Mouse (Mus musculus) intestine, embryonic 14.5 days (tissue): ENCODE measurements around the gene Rsph14. TPM values are rescaled to one million over a fixed set of nuclear protein-coding genes. Genes with fewer than 3 reads are reported as not detected.

Experiments used
- ATAC-seq: fragments of 200-750 bp; cut with Nextera tagmentation; replicated peaks from 2 replicates; pipeline ENCODE4 v1.8.0; 2017; ENCODE audit warnings: low read depth, moderate number of reproducible peaks, moderate TSS enrichment, moderate library complexity; ENCODE audit not compliant: low FRiP score, low TSS enrichment
- DNase-seq: peaks from one replicate; pipeline ENCODE4 v3.0.0-alpha.2; 2018; ENCODE audit warnings: low spot score
- H3K27ac ChIP-seq: fragments of 300-500 bp; sonication (generic); 2 replicates; pipeline ENCODE4 v1.5.1; 2014; ENCODE audit warnings: low read depth, mild to moderate bottlenecking, control low read depth
- H3K27me3 ChIP-seq: fragments of 300-500 bp; sonication (generic); replicated peaks from 2 replicates; pipeline ENCODE4 v1.6.1; 2014; ENCODE audit warnings: low read length, control low read depth; ENCODE audit not compliant: control insufficient read depth, insufficient read depth
- H3K36me3 ChIP-seq: fragments of 300-500 bp; sonication (generic); 2 replicates; pipeline ENCODE4 v1.6.1; 2014; ENCODE audit warnings: low read length, control low read depth; ENCODE audit not compliant: control insufficient read depth, insufficient read depth
- H3K4me1 ChIP-seq: fragments of 300-500 bp; sonication (generic); replicated peaks from 2 replicates; pipeline ENCODE4 v1.6.1; 2014; ENCODE audit warnings: low read length, control low read depth, mixed read lengths; ENCODE audit not compliant: control insufficient read depth, insufficient read depth
- H3K4me2 ChIP-seq: fragments of 300-500 bp; sonication (generic); 2 replicates; pipeline ENCODE4 v1.6.1; 2014; ENCODE audit warnings: low read length
- H3K4me3 ChIP-seq: fragments of 300-500 bp; sonication (generic); 2 replicates; pipeline ENCODE4 v1.5.1; 2014; ENCODE audit warnings: low read depth, low read length, control low read depth, mixed read lengths
- H3K9ac ChIP-seq: fragments of 300-500 bp; sonication (generic); 2 replicates; pipeline ENCODE4 v1.6.1; 2014; ENCODE audit warnings: mild to moderate bottlenecking, low read length
- H3K9me3 ChIP-seq: fragments of 300-500 bp; sonication (generic); 2 replicates; pipeline ENCODE4 v1.6.1; 2016; ENCODE audit warnings: low read length, control low read depth; ENCODE audit not compliant: control insufficient read depth
- WGBS: fragments of 180-500 bp; shearing (Covaris S2); extraction: QIAGEN DNeasy Blood & Tissue Kit; methylation state at CpG from one replicate; pipeline ENCODE4 v1.1.7; 2014; 5-methylcytosine and 5-hydroxymethylcytosine counted together
- polyA plus RNA-seq: library from polyadenylated mRNA; unstranded; fragments of >200 nt; fragmentation: Nextera tagmentation; extraction: Ambion mirVana; gene quantifications from 2 replicates; pipeline ENCODE4 v1.2.1, GENCODE M21; 2014

Gene Rsph14
- polyA plus RNA-seq, 1 experiment from 2014 or later: not detected

- ATAC-seq: no peak
- Histone ChIP-seq H3K9me3 (no peaks in the 10 kb centered on the region), H3K4me3 (no peak overlapping the region), H3K27me3 (no peaks in the 10 kb centered on the region), H3K4me1 (peaks cover 40% of the 10 kb centered on the region), H3K4me2 (no peak overlapping the region), H3K27ac (no peak overlapping the region), H3K36me3 (no peaks in the 10 kb centered on the region), H3K9ac (no peak overlapping the region)
- WGBS: 58% methylated on average over 8 of the region's 8 CpGs
- DNase-seq: no peak
Observed at GRCm38 (mm10) chr10:75058336-75058735, 25.9 kb upstream of the Rsph14 start.

GRCm38 (mm10) chr10:75056255-75056654 is 23.9 kb upstream of the Rsph14 start:
- Histone ChIP-seq H3K36me3 (no peaks in the 10 kb centered on the region), H3K27ac (no peak overlapping the region), H3K9ac (no peak overlapping the region), H3K27me3 (no peaks in the 10 kb centered on the region), H3K4me3 (no peak overlapping the region), H3K4me1 (peaks cover 24% of the 10 kb centered on the region; the same call in 1 of the 2 replicates), H3K4me2 (no peak overlapping the region), H3K9me3 (no peaks in the 10 kb centered on the region)
- 20% methylated on average over 4 of the region's 4 CpGs for WGBS
- no peak for ATAC-seq
- no peak for DNase-seq

GRCm38 (mm10) chr10:75055672-75056071 is 23.3 kb upstream of the Rsph14 start:
- Histone ChIP-seq H3K36me3 (no peaks in the 10 kb centered on the region), H3K27me3 (no peaks in the 10 kb centered on the region), H3K27ac (no peak overlapping the region), H3K4me1 (peaks cover 24% of the 10 kb centered on the region; the same call in 1 of the 2 replicates), H3K9me3 (no peaks in the 10 kb centered on the region), H3K4me2 (no peak overlapping the region), H3K4me3 (no peak overlapping the region), H3K9ac (no peak overlapping the region)
- no peak for DNase-seq
- 70% methylated on average over 5 of the region's 5 CpGs for WGBS
- ATAC-seq: no peak

- Histone ChIP-seq H3K27ac (no peak overlapping the region), H3K27me3 (no peaks in the 10 kb centered on the region), H3K9ac (no peak overlapping the region), H3K36me3 (no peaks in the 10 kb centered on the region), H3K4me2 (no peak overlapping the region), H3K4me3 (no peak overlapping the region), H3K9me3 (no peaks in the 10 kb centered on the region), H3K4me1 (peaks cover 20% of the 10 kb centered on the region; the same call in 1 of the 2 replicates)
- ATAC-seq: no peak
- 53% methylated on average over 6 of the region's 6 CpGs for WGBS
- no peak for DNase-seq
Observed at GRCm38 (mm10) chr10:75054125-75054524, 21.7 kb upstream of the Rsph14 start.

GRCm38 (mm10) chr10:75053655-75054054 is 21.3 kb upstream of the Rsph14 start:
- 73% methylated on average over 4 of the region's 4 CpGs for WGBS
- Histone ChIP-seq H3K27ac (no peak overlapping the region), H3K36me3 (no peaks in the 10 kb centered on the region), H3K4me1 (peaks cover 17% of the 10 kb centered on the region; the same call in 1 of the 2 replicates), H3K4me2 (no peak overlapping the region), H3K9ac (no peak overlapping the region), H3K9me3 (no peaks in the 10 kb centered on the region), H3K27me3 (no peaks in the 10 kb centered on the region), H3K4me3 (no peak overlapping the region)
- no peak for DNase-seq
- ATAC-seq: no peak

GRCm38 (mm10) chr10:75052902-75053301 is 20.5 kb upstream of the Rsph14 start:
- Histone ChIP-seq H3K27ac (no peak overlapping the region), H3K4me2 (no peak overlapping the region), H3K4me1 (peaks cover 14% of the 10 kb centered on the region; the same call in 1 of the 2 replicates), H3K36me3 (no peaks in the 10 kb centered on the region), H3K9me3 (no peaks in the 10 kb centered on the region), H3K9ac (no peak overlapping the region), H3K4me3 (no peak overlapping the region), H3K27me3 (no peaks in the 10 kb centered on the region)
- no peak for DNase-seq
- WGBS: 80% methylated on average over 8 of the region's 8 CpGs
- no peak for ATAC-seq

- Histone ChIP-seq H3K4me2 (no peak overlapping the region), H3K27ac (no peak overlapping the region), H3K4me1 (peaks cover 13% of the 10 kb centered on the region; the same call in 1 of the 2 replicates), H3K9me3 (no peaks in the 10 kb centered on the region), H3K27me3 (no peaks in the 10 kb centered on the region), H3K9ac (no peak overlapping the region), H3K4me3 (no peak overlapping the region), H3K36me3 (no peaks in the 10 kb centered on the region)
- DNase-seq (no peak), ATAC-seq (no peak)
- 94% methylated on average over 21 of the region's 21 CpGs for WGBS
Observed at GRCm38 (mm10) chr10:75051364-75052074, 19.1 kb upstream of the Rsph14 start.

GRCm38 (mm10) chr10:75048711-75049110 is 16.3 kb upstream of the Rsph14 start:
- no peak overlapping the region for H3K4me2 ChIP-seq
- H3K27ac ChIP-seq: no peak overlapping the region
- WGBS: 93% methylated on average over 7 of the region's 7 CpGs
- no peak overlapping the region for H3K4me3 ChIP-seq
- no peaks in the 10 kb centered on the region for H3K9me3 ChIP-seq
- no peaks in the 10 kb centered on the region for H3K4me1 ChIP-seq
- H3K27me3 ChIP-seq: no peaks in the 10 kb centered on the region
- peaks cover 5% of the 10 kb centered on the region; the same call in 1 of the 2 replicates for H3K36me3 ChIP-seq
- H3K9ac ChIP-seq: no peak overlapping the region
- ATAC-seq (no peak), DNase-seq (no peak)

GRCm38 (mm10) chr10:75045831-75046230 is 13.4 kb upstream of the Rsph14 start:
- H3K4me3 ChIP-seq: no peak overlapping the region
- WGBS: 95% methylated on average over 15 of the region's 15 CpGs
- peak; percentile 42 for DNase-seq
- no peaks in the 10 kb centered on the region for H3K27me3 ChIP-seq
- H3K9me3 ChIP-seq: no peaks in the 10 kb centered on the region
- no peak for ATAC-seq
- no peak overlapping the region for H3K27ac ChIP-seq
- H3K36me3 ChIP-seq: peaks cover 5% of the 10 kb centered on the region; the same call in 1 of the 2 replicates
- no peak overlapping the region for H3K9ac ChIP-seq
- no peaks in the 10 kb centered on the region for H3K4me1 ChIP-seq
- H3K4me2 ChIP-seq: no peak overlapping the region
